Mouse (Mus musculus): ENCODE data around the gene Vamp1. TPM values are rescaled to one million over a fixed set of nuclear protein-coding genes. Genes with fewer than 3 reads are reported as not detected.

The Vamp1 gene
- polyA plus RNA-seq, 1 experiment from 2014 or later = 5.6 TPM

- Histone ChIP-seq H3K9me3 (no peaks in the 10 kb centered on the region), H3K4me2 (replicated peaks) (peak overlapping the region; percentile 77), H3K27me3 (no peaks in the 10 kb centered on the region), H3K4me3 (peak overlapping the region; percentile 83), H3K27ac (replicated peaks) (peak overlapping the region; percentile 100), H3K9ac (replicated peaks) (peak overlapping the region; percentile 71), H3K4me1 (peaks cover 29% of the 10 kb centered on the region), H3K36me3 (peaks cover 46% of the 10 kb centered on the region)
- no peak for ATAC-seq (replicated peaks)
Measured at GRCm38 (mm10) chr6:125190816-125191215, 24.5 kb upstream of the Vamp1 start.

GRCm38 (mm10) chr6:125191332-125192015 is 23.9 kb upstream of the Vamp1 start, which contains the start of the genes Ncapd2 and Mrpl51:
Gene Ncapd2, minus strand, starts transcription at chr6:125191701.
Gene Mrpl51, plus strand, starts transcription at chr6:125191801.
- under 1% methylated on average over 54 of the region's 54 CpGs for WGBS
- peak; percentile 97 for ATAC-seq (replicated peaks)
- Histone ChIP-seq H3K27me3 (no peaks in the 10 kb centered on the region), H3K4me3 (peak within 1 kb of the TSS; percentile 83), H3K27ac (replicated peaks) (peak within 1 kb of the TSS; percentile 100), H3K9me3 (no peaks in the 10 kb centered on the region), H3K36me3 (peaks cover 39% of the 10 kb centered on the region), H3K4me2 (replicated peaks) (peak within 1 kb of the TSS; percentile 77), H3K4me1 (peaks cover 29% of the 10 kb centered on the region), H3K9ac (replicated peaks) (peak within 1 kb of the TSS; percentile 81)

GRCm38 (mm10) chr6:125192016-125192714 is 23.2 kb upstream of the Vamp1 start:
- Histone ChIP-seq H3K36me3 (peaks cover 33% of the 10 kb centered on the region), H3K4me3 (peak overlapping the region; percentile 83)
- under 1% methylated on average over 34 of the region's 34 CpGs for WGBS

GRCm38 (mm10) chr6:125192841-125193240 is 22.5 kb upstream of the Vamp1 start:
- peak overlapping the region; percentile 77 for H3K4me2 ChIP-seq (replicated peaks)
- no peak for ATAC-seq (replicated peaks)
- peak overlapping the region; percentile 100; the same call in 1 of the 2 replicates for H3K27ac ChIP-seq (replicated peaks)
- H3K4me3 ChIP-seq = peak overlapping the region; percentile 83
- no peaks in the 10 kb centered on the region for H3K9me3 ChIP-seq
- no peaks in the 10 kb centered on the region for H3K27me3 ChIP-seq
- H3K4me1 ChIP-seq = peaks cover 29% of the 10 kb centered on the region
- H3K36me3 ChIP-seq = peaks cover 26% of the 10 kb centered on the region
- H3K9ac ChIP-seq (replicated peaks) = peak overlapping the region; percentile 81
- WGBS = 44% methylated on average over 5 of the region's 5 CpGs

More at GRCm38 (mm10) chr6:125192016-125192714, 23.2 kb upstream of the Vamp1 start:
- Histone ChIP-seq H3K9me3 (no peaks in the 10 kb centered on the region), H3K27me3 (no peaks in the 10 kb centered on the region), H3K4me2 (replicated peaks) (peak overlapping the region; percentile 77), H3K9ac (replicated peaks) (peak overlapping the region; percentile 81), H3K4me1 (peaks cover 29% of the 10 kb centered on the region), H3K27ac (replicated peaks) (peak overlapping the region; percentile 100)
- ATAC-seq (replicated peaks) = peak; percentile 94

GRCm38 (mm10) chr6:125193390-125193789 is 22.0 kb upstream of the Vamp1 start:
- no peak overlapping the region for H3K4me2 ChIP-seq (replicated peaks)
- H3K36me3 ChIP-seq = peaks cover 21% of the 10 kb centered on the region
- H3K4me3 ChIP-seq = no peak overlapping the region

GRCm38 (mm10) chr6:125195541-125196075 is 19.7 kb upstream of the Vamp1 start:
- H3K4me3 ChIP-seq = no peak overlapping the region
- H3K27ac ChIP-seq (replicated peaks) = no peak overlapping the region
- H3K9ac ChIP-seq (replicated peaks) = no peak overlapping the region
- peaks cover 12% of the 10 kb centered on the region; the same call in 1 of the 2 replicates for H3K36me3 ChIP-seq
- H3K4me1 ChIP-seq = peaks cover 16% of the 10 kb centered on the region
- no peak overlapping the region for H3K4me2 ChIP-seq (replicated peaks)
- H3K27me3 ChIP-seq = no peaks in the 10 kb centered on the region
- ATAC-seq (replicated peaks) = no peak
- WGBS = 15% methylated on average over 1 of the region's 1 CpGs
- no peaks in the 10 kb centered on the region for H3K9me3 ChIP-seq

More at GRCm38 (mm10) chr6:125193390-125193789, 22.0 kb upstream of the Vamp1 start:
- Histone ChIP-seq H3K27ac (replicated peaks) (no peak overlapping the region), H3K4me1 (peaks cover 29% of the 10 kb centered on the region), H3K9ac (replicated peaks) (no peak overlapping the region), H3K27me3 (no peaks in the 10 kb centered on the region), H3K9me3 (no peaks in the 10 kb centered on the region)
- 84% methylated on average over 7 of the region's 7 CpGs for WGBS
- no peak for ATAC-seq (replicated peaks)

- H3K9me3 ChIP-seq = no peaks in the 10 kb centered on the region
- no peak overlapping the region for H3K27ac ChIP-seq (replicated peaks)
- no peak for ATAC-seq (replicated peaks)
- no peak overlapping the region for H3K4me3 ChIP-seq
- no peak overlapping the region for H3K9ac ChIP-seq (replicated peaks)
- peaks cover 11% of the 10 kb centered on the region for H3K4me1 ChIP-seq
- H3K4me2 ChIP-seq (replicated peaks) = no peak overlapping the region
- WGBS = 45% methylated on average over 3 of the region's 3 CpGs
- peaks cover 12% of the 10 kb centered on the region; the same call in 1 of the 2 replicates for H3K36me3 ChIP-seq
- no peaks in the 10 kb centered on the region for H3K27me3 ChIP-seq
Measured at GRCm38 (mm10) chr6:125196301-125196700, 19.1 kb upstream of the Vamp1 start.

GRCm38 (mm10) chr6:125197166-125197565 is 18.2 kb upstream of the Vamp1 start:
- Histone ChIP-seq H3K4me2 (replicated peaks) (no peak overlapping the region), H3K4me3 (no peak overlapping the region), H3K9me3 (no peaks in the 10 kb centered on the region), H3K4me1 (peaks cover 11% of the 10 kb centered on the region), H3K27ac (replicated peaks) (no peak overlapping the region), H3K36me3 (peaks cover 12% of the 10 kb centered on the region; the same call in 1 of the 2 replicates), H3K27me3 (no peaks in the 10 kb centered on the region), H3K9ac (replicated peaks) (no peak overlapping the region)
- no peak for ATAC-seq (replicated peaks)
- WGBS = 86% methylated on average over 5 of the region's 5 CpGs

- no peak overlapping the region for H3K4me3 ChIP-seq
- no peaks in the 10 kb centered on the region for H3K9me3 ChIP-seq
- H3K27ac ChIP-seq (replicated peaks) = no peak overlapping the region
- no peaks in the 10 kb centered on the region for H3K36me3 ChIP-seq
- 0 out of 2 replicates have a peak, but pooled peaks cover 4% of the 10 kb centered on the region for H3K27me3 ChIP-seq
- H3K9ac ChIP-seq (replicated peaks) = no peak overlapping the region
- no peak for ATAC-seq (replicated peaks)
- H3K4me1 ChIP-seq = no peaks in the 10 kb centered on the region
- H3K4me2 ChIP-seq (replicated peaks) = no peak overlapping the region
- 83% methylated on average over 1 of the region's 1 CpGs for WGBS
Measured at GRCm38 (mm10) chr6:125210436-125210835, 4.9 kb upstream of the Vamp1 start.

- WGBS = 46% methylated on average over 2 of the region's 2 CpGs
- Histone ChIP-seq H3K27me3 (0 out of 2 replicates have a peak, but pooled peaks cover 4% of the 10 kb centered on the region), H3K36me3 (no peaks in the 10 kb centered on the region), H3K9me3 (no peaks in the 10 kb centered on the region), H3K9ac (replicated peaks) (no peak overlapping the region), H3K4me1 (peaks cover 5% of the 10 kb centered on the region; the same call in 1 of the 2 replicates), H3K27ac (replicated peaks) (no peak overlapping the region), H3K4me3 (no peak overlapping the region), H3K4me2 (replicated peaks) (no peak overlapping the region)
- ATAC-seq (replicated peaks) = no peak
Measured at GRCm38 (mm10) chr6:125212621-125213020, 2.7 kb upstream of the Vamp1 start.

- Histone ChIP-seq H3K9me3 (no peaks in the 10 kb centered on the region), H3K36me3 (no peaks in the 10 kb centered on the region), H3K4me1 (peaks cover 5% of the 10 kb centered on the region; the same call in 1 of the 2 replicates), H3K4me3 (no peak overlapping the region), H3K4me2 (replicated peaks) (no peak overlapping the region), H3K27me3 (0 out of 2 replicates have a peak, but pooled peaks cover 4% of the 10 kb centered on the region), H3K27ac (replicated peaks) (no peak overlapping the region), H3K9ac (replicated peaks) (no peak overlapping the region)
- WGBS = 78% methylated on average over 6 of the region's 6 CpGs
- ATAC-seq (replicated peaks) = no peak
Measured at GRCm38 (mm10) chr6:125213129-125213528, 2.2 kb upstream of the Vamp1 start.

- H3K9ac ChIP-seq (replicated peaks) = no peak overlapping the region
- H3K4me2 ChIP-seq (replicated peaks) = no peak overlapping the region
- H3K36me3 ChIP-seq = no peaks in the 10 kb centered on the region
- H3K27ac ChIP-seq (replicated peaks) = no peak overlapping the region
- H3K27me3 ChIP-seq = 0 out of 2 replicates have a peak, but pooled peaks cover 4% of the 10 kb centered on the region
- 81% methylated on average over 6 of the region's 6 CpGs for WGBS
- no peak overlapping the region for H3K4me3 ChIP-seq
- no peaks in the 10 kb centered on the region for H3K9me3 ChIP-seq
- peaks cover 5% of the 10 kb centered on the region; the same call in 1 of the 2 replicates for H3K4me1 ChIP-seq
- ATAC-seq (replicated peaks) = no peak
Measured at GRCm38 (mm10) chr6:125213715-125214114, 1.6 kb upstream of the Vamp1 start.

Data from forebrain, embryonic 15.5 days (tissue).